Mouse (Mus musculus): ENCODE results near the gene Espn. TPM values are rescaled to one million over a fixed set of nuclear protein-coding genes. Genes with fewer than 3 reads are reported as not detected.

Gene Espn
- total and polyA plus RNA-seq, 3 experiments: 2.4 to 3.2 (median 2.5) TPM

GRCm38 (mm10) chr4:152134507-152134906, 17.7 kb downstream of the Espn start:
- Histone ChIP-seq H3K9ac (ENCODE audit: low read depth, low read length) (no peak overlapping the region), H3K4me3 (no peak overlapping the region), H3K27me3 (ENCODE audit: control insufficient read depth, insufficient read depth, low read length) (peaks cover 14% of the 10 kb centered on the region), H3K36me3 (ENCODE audit: control insufficient read depth, insufficient read depth, low read length) (no peaks in the 10 kb centered on the region), H3K79me2 (replicated peaks; ENCODE audit: control insufficient read depth, insufficient read depth, low read length) (no peaks in the 10 kb centered on the region), H3K27ac (no peak overlapping the region), H3K4me1 (ENCODE audit: control insufficient read depth, insufficient read depth, low read length) (no peaks in the 10 kb centered on the region; the same call in 1 of the 2 replicates)
- TF ChIP-seq POLR2A (IDR thresholded peaks at IDR 0.05; ENCODE audit: insufficient read depth, low read depth, low read length) (no peak), EP300 (IDR thresholded peaks at IDR 0.05; ENCODE audit: insufficient read depth, low read depth, low read length) (no peak), CTCF (IDR thresholded peaks at IDR 0.05) (peak; percentile 91)
- peak in 1 of 2 experiments; percentile 56 for DNase-seq
- intact Hi-C loops (cut with DNase I): no loop called here

DNA sequence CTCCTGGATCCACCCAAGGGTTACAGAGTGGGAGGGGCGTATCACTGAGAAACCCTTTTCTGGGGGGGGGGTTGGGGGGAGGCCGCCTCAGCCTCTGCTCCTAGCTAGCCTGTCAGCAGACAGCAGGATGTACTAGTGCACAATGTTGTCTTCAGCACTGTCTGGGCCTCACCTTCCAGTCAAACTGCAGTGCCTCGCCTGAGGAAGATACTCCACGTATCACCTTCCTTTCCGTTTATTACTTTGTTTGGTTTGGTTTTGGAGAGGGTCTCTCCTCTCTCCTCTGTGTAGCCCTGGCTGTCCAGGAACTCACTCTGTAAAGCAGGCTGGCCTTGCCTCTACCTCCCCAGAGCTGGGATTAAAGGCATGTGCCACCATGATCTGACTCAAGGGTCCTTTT, 19.0 kb downstream of the Espn start:
- H3K27me3 ChIP-seq (ENCODE audit: control insufficient read depth, insufficient read depth, low read length): peaks cover 14% of the 10 kb centered on the region
- intact Hi-C loops (cut with DNase I): no loop called here

GRCm38 (mm10) chr4:152132772-152133169, 19.4 kb downstream of the Espn start:
- Histone ChIP-seq H3K79me2 (replicated peaks; ENCODE audit: control insufficient read depth, insufficient read depth, low read length) (no peaks in the 10 kb centered on the region), H3K27ac (no peak overlapping the region), H3K4me3 (no peak overlapping the region), H3K27me3 (ENCODE audit: control insufficient read depth, insufficient read depth, low read length) (peaks cover 14% of the 10 kb centered on the region), H3K4me1 (ENCODE audit: control insufficient read depth, insufficient read depth, low read length) (no peaks in the 10 kb centered on the region; the same call in 1 of the 2 replicates), H3K9ac (ENCODE audit: low read depth, low read length) (no peak overlapping the region), H3K36me3 (ENCODE audit: control insufficient read depth, insufficient read depth, low read length) (no peaks in the 10 kb centered on the region)
- TF ChIP-seq POLR2A (IDR thresholded peaks at IDR 0.05; ENCODE audit: insufficient read depth, low read depth, low read length): no peak
- WGBS: 59% methylated on average over 10 of the region's 10 CpGs
- DNase-seq: no peak
- intact Hi-C loops (cut with DNase I): no loop called here

More for the DNA sequence above, 19.0 kb downstream of the Espn start:
- no peak for DNase-seq
- Histone ChIP-seq H3K36me3 (ENCODE audit: control insufficient read depth, insufficient read depth, low read length) (no peaks in the 10 kb centered on the region), H3K9ac (ENCODE audit: low read depth, low read length) (no peak overlapping the region), H3K4me1 (ENCODE audit: control insufficient read depth, insufficient read depth, low read length) (no peaks in the 10 kb centered on the region; the same call in 1 of the 2 replicates), H3K27ac (no peak overlapping the region), H3K4me3 (no peak overlapping the region), H3K79me2 (replicated peaks; ENCODE audit: control insufficient read depth, insufficient read depth, low read length) (no peaks in the 10 kb centered on the region)
- TF ChIP-seq CTCF (IDR thresholded peaks at IDR 0.05) (no peak), EP300 (IDR thresholded peaks at IDR 0.05; ENCODE audit: insufficient read depth, low read depth, low read length) (no peak), POLR2A (IDR thresholded peaks at IDR 0.05; ENCODE audit: insufficient read depth, low read depth, low read length) (no peak)
- 69% methylated on average over 5 of the region's 5 CpGs for WGBS

GRCm38 (mm10) chr4:152131809-152132771, 20.1 kb downstream of the Espn start:
- TF ChIP-seq POLR2A (IDR thresholded peaks at IDR 0.05; ENCODE audit: insufficient read depth, low read depth, low read length) (no peak), CTCF (IDR thresholded peaks at IDR 0.05) (no peak), EP300 (IDR thresholded peaks at IDR 0.05; ENCODE audit: insufficient read depth, low read depth, low read length) (no peak)
- 15% methylated on average over 50 of the region's 50 CpGs for WGBS
- H3K4me1 ChIP-seq (ENCODE audit: control insufficient read depth, insufficient read depth, low read length): no peaks in the 10 kb centered on the region; the same call in 1 of the 2 replicates
- H3K9ac ChIP-seq (ENCODE audit: low read depth, low read length): no peak overlapping the region
- no peak for DNase-seq
- intact Hi-C loops (cut with DNase I): no loop called here
- H3K79me2 ChIP-seq (replicated peaks; ENCODE audit: control insufficient read depth, insufficient read depth, low read length): no peaks in the 10 kb centered on the region
- H3K27ac ChIP-seq: no peak overlapping the region
- peaks cover 14% of the 10 kb centered on the region for H3K27me3 ChIP-seq (ENCODE audit: control insufficient read depth, insufficient read depth, low read length)
- peak overlapping the region; percentile 49 for H3K4me3 ChIP-seq
- H3K36me3 ChIP-seq (ENCODE audit: control insufficient read depth, insufficient read depth, low read length): no peaks in the 10 kb centered on the region

DNA sequence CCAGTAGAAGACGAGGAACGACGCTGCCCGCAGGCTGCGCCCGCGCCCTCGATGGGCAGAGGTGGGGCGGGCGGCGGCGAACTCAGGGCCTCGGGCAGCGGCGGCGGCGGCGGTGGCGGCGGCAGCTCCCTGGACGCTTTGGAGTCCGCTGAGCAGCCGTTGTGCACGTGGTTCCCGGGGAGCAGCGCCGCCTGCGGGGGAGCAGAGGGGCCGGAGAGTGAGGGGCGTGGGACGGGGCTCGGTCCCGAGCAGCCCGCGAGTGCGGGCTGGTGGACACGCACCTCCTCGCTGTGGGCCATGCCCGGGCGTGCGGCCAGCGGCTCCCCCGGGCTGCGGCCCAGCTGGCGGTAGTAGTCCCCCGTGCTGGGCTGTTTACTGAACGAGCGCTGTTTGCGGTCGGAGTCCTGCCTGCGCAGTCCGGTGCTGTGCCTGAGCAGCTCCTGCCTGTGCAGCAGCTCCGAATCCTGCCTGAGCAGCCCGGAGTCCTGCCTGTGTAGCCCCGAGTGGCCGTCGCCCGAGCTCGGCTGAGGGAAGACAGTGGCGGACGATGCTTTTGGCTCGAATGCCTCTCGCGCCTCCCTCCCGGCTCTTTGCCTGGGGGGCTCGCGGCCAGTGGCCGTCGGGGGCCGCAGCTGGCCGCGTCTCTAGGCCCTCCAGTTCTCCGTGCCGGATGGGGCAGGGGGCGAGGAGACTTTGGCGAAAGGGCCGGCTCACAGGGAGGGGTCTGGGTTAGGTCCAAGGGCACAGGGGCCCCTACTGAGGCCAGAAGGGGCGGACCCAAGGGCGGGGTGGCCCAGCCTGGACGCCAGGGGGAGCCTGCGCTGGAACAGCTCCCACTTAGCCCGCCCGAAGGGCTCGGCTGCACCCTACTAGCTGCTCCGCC, 21.2 kb downstream of the Espn start:
- under 1% methylated on average over 83 of the region's 85 CpGs for WGBS
- H3K27ac ChIP-seq: no peak overlapping the region; the same call in 1 of the 2 replicates
- DNase-seq: peak; percentile 78 to 80
- H3K27me3 ChIP-seq (ENCODE audit: control insufficient read depth, insufficient read depth, low read length): peaks cover 14% of the 10 kb centered on the region
- no peaks in the 10 kb centered on the region; the same call in 1 of the 2 replicates for H3K4me1 ChIP-seq (ENCODE audit: control insufficient read depth, insufficient read depth, low read length)
- no peaks in the 10 kb centered on the region for H3K36me3 ChIP-seq (ENCODE audit: control insufficient read depth, insufficient read depth, low read length)
- H3K4me3 ChIP-seq: peak overlapping the region; percentile 49
- TF ChIP-seq POLR2A (IDR thresholded peaks at IDR 0.05; ENCODE audit: insufficient read depth, low read depth, low read length) (no peak), EP300 (IDR thresholded peaks at IDR 0.05; ENCODE audit: insufficient read depth, low read depth, low read length) (no peak), CTCF (IDR thresholded peaks at IDR 0.05) (peak; percentile 64)
- intact Hi-C loops (cut with DNase I): no loop called here
- H3K79me2 ChIP-seq (replicated peaks; ENCODE audit: control insufficient read depth, insufficient read depth, low read length): no peaks in the 10 kb centered on the region
- H3K9ac ChIP-seq (ENCODE audit: low read depth, low read length): peak overlapping the region; percentile 28

Measured in heart, adult 2 months (tissue).